Mouse (Mus musculus) intestine, embryonic 16.5 days (tissue): ENCODE measurements around the gene Syvn1. TPM values are rescaled to one million over a fixed set of nuclear protein-coding genes. Genes with fewer than 3 reads are reported as not detected.
A peak's percentile ranks its signal among the peaks of the same experiment; 100 is the strongest.
"Not testable (repeated sequence)": the region's sequence is repeated elsewhere in the genome, so short reads cannot be mapped to it uniquely, and the experiment has no call there.

ENCODE experiments used
- ATAC-seq: fragments of 200-750 bp; cut with Nextera tagmentation; 2 replicates; pipeline ENCODE4 v1.8.0; 2017; ENCODE audit warnings: moderate TSS enrichment, moderate library complexity
- H3K27ac ChIP-seq: fragments of 300-500 bp; sonication (generic); 2 replicates; pipeline ENCODE4 v1.5.1; 2014; ENCODE audit warnings: mild to moderate bottlenecking, low read length
- H3K27me3 ChIP-seq: fragments of 300-500 bp; sonication (generic); replicated peaks from 2 replicates; pipeline ENCODE4 v1.6.1; 2014; ENCODE audit warnings: low read length, control low read depth, mixed read lengths; ENCODE audit not compliant: control insufficient read depth, insufficient read depth
- H3K36me3 ChIP-seq: fragments of 300-500 bp; sonication (generic); 2 replicates; pipeline ENCODE4 v1.6.1; 2014; ENCODE audit warnings: low read length, control low read depth; ENCODE audit not compliant: control insufficient read depth, insufficient read depth
- H3K4me1 ChIP-seq: fragments of 300-500 bp; sonication (generic); 2 replicates; pipeline ENCODE4 v1.6.1; 2014; ENCODE audit warnings: low read length, control low read depth, mixed read lengths; ENCODE audit not compliant: control insufficient read depth, insufficient read depth
- H3K4me2 ChIP-seq: fragments of 300-500 bp; sonication (generic); 2 replicates; pipeline ENCODE4 v1.6.1; 2014; ENCODE audit warnings: low read depth, low read length, control low read depth
- H3K4me3 ChIP-seq: fragments of 300-500 bp; sonication (generic); 2 replicates; pipeline ENCODE4 v1.5.1; 2014; ENCODE audit warnings: mild to moderate bottlenecking, low read length
- H3K9ac ChIP-seq: fragments of 300-500 bp; sonication (generic); 2 replicates; pipeline ENCODE4 v1.6.1; 2014; ENCODE audit warnings: low read depth, low read length
- H3K9me3 ChIP-seq: fragments of 300-500 bp; sonication (generic); 2 replicates; pipeline ENCODE4 v1.6.1; 2016; ENCODE audit warnings: low read length, control low read depth; ENCODE audit not compliant: control insufficient read depth
- WGBS: fragments of 180-500 bp; shearing (Covaris S2); extraction: QIAGEN DNeasy Blood & Tissue Kit; methylation state at CpG from one replicate; pipeline ENCODE4 v1.1.7; 2014; 5-methylcytosine and 5-hydroxymethylcytosine counted together
- polyA plus RNA-seq: library from polyadenylated mRNA; unstranded; fragments of >200 nt; fragmentation: Nextera tagmentation; extraction: Ambion mirVana; gene quantifications from 2 replicates; pipeline ENCODE4 v1.2.1, GENCODE M21; 2015

The Syvn1 gene
- polyA plus RNA-seq, 1 experiment from 2014 or later, result 29.1 TPM

GRCm38 (mm10) chr19:6037695-6038094 is 8.7 kb upstream of the Syvn1 start:
- Histone ChIP-seq H3K9me3 (no peaks in the 10 kb centered on the region), H3K4me3 (no peak overlapping the region), H3K4me2 (no peak overlapping the region), H3K4me1 (no peaks in the 10 kb centered on the region), H3K36me3 (no peaks in the 10 kb centered on the region), H3K27ac (no peak overlapping the region), H3K27me3 (no peaks in the 10 kb centered on the region), H3K9ac (no peak overlapping the region)
- no peak for ATAC-seq

DNA sequence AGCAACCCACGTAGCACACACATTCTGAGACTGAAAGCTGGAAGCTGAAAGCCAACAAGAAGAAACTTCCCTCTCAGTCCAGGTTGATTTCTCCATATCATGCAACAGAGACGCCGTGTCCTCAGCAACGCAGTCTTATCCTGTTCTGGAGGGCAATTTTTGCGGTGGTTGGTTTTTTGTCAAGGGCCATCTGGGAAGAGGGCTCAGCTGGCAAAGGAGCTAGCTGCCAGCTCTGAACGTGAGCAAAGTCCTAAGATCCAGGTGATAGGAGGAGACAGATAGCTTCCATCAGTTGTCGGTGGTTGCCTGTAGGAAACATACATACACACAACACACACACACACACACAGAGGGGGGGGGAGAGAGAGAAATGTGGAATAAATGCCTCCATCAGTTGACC is 8.1 kb upstream of the Syvn1 start:
- Histone ChIP-seq H3K27ac (no peak overlapping the region), H3K4me2 (no peak overlapping the region), H3K4me1 (no peaks in the 10 kb centered on the region), H3K36me3 (no peaks in the 10 kb centered on the region), H3K9ac (no peak overlapping the region), H3K27me3 (no peaks in the 10 kb centered on the region), H3K9me3 (no peaks in the 10 kb centered on the region), H3K4me3 (no peak overlapping the region)
- 82% methylated on average over 7 of the region's 7 CpGs for WGBS
- ATAC-seq, result no peak

DNA sequence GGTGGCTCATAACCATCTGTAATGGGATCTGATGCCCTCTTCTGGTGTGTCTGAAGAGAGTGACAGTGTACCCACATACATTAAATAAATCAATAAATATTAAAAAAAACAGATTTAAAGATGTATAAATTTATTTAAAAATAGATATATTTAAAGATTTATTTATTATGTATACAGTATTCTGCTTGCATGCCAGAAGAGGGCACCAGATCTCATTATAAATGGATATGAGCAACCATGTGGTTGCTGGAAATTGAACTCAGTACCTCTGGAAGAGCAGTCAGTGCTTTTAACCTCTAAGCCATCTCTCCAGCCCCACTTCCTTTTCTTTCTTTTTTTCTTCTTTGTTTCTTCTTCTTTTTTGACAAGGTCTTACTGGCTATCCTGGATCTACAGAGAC is 6.4 kb upstream of the Syvn1 start:
- Histone ChIP-seq H3K36me3 (no peaks in the 10 kb centered on the region), H3K27ac (no peak overlapping the region), H3K27me3 (no peaks in the 10 kb centered on the region), H3K4me1 (no peaks in the 10 kb centered on the region), H3K9ac (no peak overlapping the region), H3K4me3 (no peak overlapping the region), H3K9me3 (no peaks in the 10 kb centered on the region), H3K4me2 (no peak overlapping the region)
- ATAC-seq, result no peak

- H3K9ac ChIP-seq, result no peak overlapping the region
- WGBS, result 80% methylated on average over 9 of the region's 9 CpGs
- H3K4me1 ChIP-seq, result no peaks in the 10 kb centered on the region
- H3K27me3 ChIP-seq, result no peaks in the 10 kb centered on the region
- no peak overlapping the region for H3K4me2 ChIP-seq
- H3K27ac ChIP-seq, result no peak overlapping the region
- ATAC-seq, result no peak
- no peaks in the 10 kb centered on the region for H3K36me3 ChIP-seq
- H3K4me3 ChIP-seq, result no peak overlapping the region
- H3K9me3 ChIP-seq, result no peaks in the 10 kb centered on the region
Observed at GRCm38 (mm10) chr19:6042293-6042692, 4.1 kb upstream of the Syvn1 start.

DNA sequence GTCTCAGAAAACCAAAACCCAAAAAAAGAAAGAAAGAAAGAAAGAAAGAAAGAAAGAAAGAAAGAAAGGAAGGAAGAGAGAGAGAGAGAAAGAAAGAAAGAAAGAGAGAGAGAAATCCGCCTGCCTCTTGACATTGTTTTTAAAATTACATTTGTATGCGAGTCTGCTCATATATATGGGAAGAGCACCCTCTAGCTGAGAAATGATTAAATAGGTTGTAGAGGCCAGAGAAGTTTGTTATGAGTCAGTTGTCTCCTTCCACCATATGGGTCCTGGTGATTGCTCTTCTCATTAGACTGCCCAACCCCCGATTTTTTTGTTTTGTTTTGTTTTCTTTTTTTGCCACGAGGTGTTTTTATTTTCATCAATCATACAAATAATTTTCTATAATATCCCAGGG is 2.3 kb upstream of the Syvn1 start:
- H3K9ac ChIP-seq, H3K36me3 ChIP-seq, H3K4me3 ChIP-seq, H3K27ac ChIP-seq, ATAC-seq, H3K9me3 ChIP-seq, H3K27me3 ChIP-seq, H3K4me2 ChIP-seq: not testable (repeated sequence)
- WGBS, result 44% methylated on average over 4 of the region's 4 CpGs
- peaks cover 12% of the 10 kb centered on the region for H3K4me1 ChIP-seq

GRCm38 (mm10) chr19:6045366-6046293 is 746 bp upstream of the Syvn1 start:
- H3K27me3 ChIP-seq, result no peaks in the 10 kb centered on the region
- H3K27ac ChIP-seq, result peak overlapping the region; percentile 97
- ATAC-seq, result peak; percentile 54
- peaks cover 23% of the 10 kb centered on the region for H3K36me3 ChIP-seq
- H3K4me1 ChIP-seq, result peaks cover 12% of the 10 kb centered on the region
- H3K4me2 ChIP-seq, result peak overlapping the region; percentile 77
- H3K9me3 ChIP-seq, result no peaks in the 10 kb centered on the region
- peak overlapping the region; percentile 94 for H3K9ac ChIP-seq
- WGBS, result 11% methylated on average over 20 of the region's 20 CpGs
- H3K4me3 ChIP-seq, result peak overlapping the region; percentile 80

GRCm38 (mm10) chr19:6047154-6047898 is 950 bp downstream of the Syvn1 start:
- Histone ChIP-seq H3K4me1 (peaks cover 12% of the 10 kb centered on the region), H3K9ac (peak overlapping the region; percentile 94), H3K4me2 (peak overlapping the region; percentile 77), H3K27me3 (no peaks in the 10 kb centered on the region), H3K27ac (peak overlapping the region; percentile 99), H3K4me3 (peak overlapping the region; percentile 80), H3K36me3 (peaks cover 35% of the 10 kb centered on the region), H3K9me3 (no peaks in the 10 kb centered on the region)
- ATAC-seq, result peak; percentile 34
- WGBS, result under 1% methylated on average over 41 of the region's 44 CpGs

- H3K36me3 ChIP-seq, result peaks cover 38% of the 10 kb centered on the region
- H3K4me1 ChIP-seq, result peaks cover 12% of the 10 kb centered on the region
- H3K27me3 ChIP-seq, result no peaks in the 10 kb centered on the region
- ATAC-seq, result no peak
- H3K27ac ChIP-seq, result no peak overlapping the region
- WGBS, result 84% methylated on average over 8 of the region's 8 CpGs
- H3K4me2 ChIP-seq, result peak overlapping the region; percentile 77
- peak overlapping the region; percentile 94 for H3K9ac ChIP-seq
- no peaks in the 10 kb centered on the region for H3K9me3 ChIP-seq
- H3K4me3 ChIP-seq, result peak overlapping the region; percentile 80
Observed at GRCm38 (mm10) chr19:6047899-6048166, 1.5 kb downstream of the Syvn1 start.

GRCm38 (mm10) chr19:6048681-6049410 is 2.5 kb downstream of the Syvn1 start:
- Histone ChIP-seq H3K9ac (peak overlapping the region; percentile 94; the same call in 1 of the 2 replicates), H3K27me3 (no peaks in the 10 kb centered on the region), H3K36me3 (peaks cover 46% of the 10 kb centered on the region), H3K9me3 (no peaks in the 10 kb centered on the region), H3K27ac (no peak overlapping the region), H3K4me3 (no peak overlapping the region), H3K4me1 (peaks cover 12% of the 10 kb centered on the region), H3K4me2 (no peak overlapping the region)
- 83% methylated on average over 11 of the region's 11 CpGs for WGBS
- no peak for ATAC-seq
